Mouse (Mus musculus) heart, adult 2 months (tissue): ENCODE measurements around the gene Asic2.

Experiments
- CTCF ChIP-seq: fragments of 200-600 bp; IDR thresholded peaks from 2 replicates; pipeline ENCODE4 v1.8.1; 2022; ENCODE audit warnings: antibody characterized with exemption, mild to moderate bottlenecking, moderate library complexity
- EP300 ChIP-seq: fragments of 200-500 bp; IDR thresholded peaks from 2 replicates; pipeline ENCODE4 v1.6.1; 2011; ENCODE audit warnings: low read depth, low read length, control low read depth; ENCODE audit not compliant: insufficient read depth
- POLR2A ChIP-seq: fragments of 200-500 bp; IDR thresholded peaks from 2 replicates; pipeline ENCODE4 v1.6.1; 2011; ENCODE audit warnings: mild to moderate bottlenecking, low read depth, low read length, control low read depth; ENCODE audit not compliant: insufficient read depth

GRCm38 (mm10) chr11:81595235-81595634 is 373.0 kb downstream of the Asic2 start:
- TF ChIP-seq CTCF (no peak), POLR2A (no peak), EP300 (no peak)
